Mouse (Mus musculus) CH12.LX (cell line): ENCODE measurements around the gene Prdx1. TPM values are rescaled to one million over a fixed set of nuclear protein-coding genes. Genes with fewer than 3 reads are reported as not detected.
"Not testable (repeated sequence)": the region's sequence is repeated elsewhere in the genome, so short reads cannot be mapped to it uniquely, and the experiment has no call there.

Source experiments
- DNase-seq: peaks from one replicate; pipeline ENCODE4 v3.0.0-alpha.2; 2013; ENCODE audit errors: extremely low read depth
- H3K27ac ChIP-seq: 2 replicates; pipeline ENCODE4 v1.5.1; 2012; ENCODE audit warnings: low read depth, mild to moderate bottlenecking, control low read depth, moderate library complexity; ENCODE audit not compliant: insufficient read depth
- H3K27me3 ChIP-seq: replicated peaks from 2 replicates; pipeline ENCODE3; 2012; ENCODE audit warnings: inconsistent platforms
- H3K36me3 ChIP-seq, 2 experiments: replicated peaks in 1 of 2; 2 replicates each; pipeline versions ENCODE3 to v1.6.1; 2012; ENCODE audit warnings: inconsistent platforms in 1 of 2, low read length in 1 of 2, mild to moderate bottlenecking in 1 of 2, mixed read lengths in 1 of 2, moderate library complexity in 1 of 2; ENCODE audit not compliant: control insufficient read depth in 1 of 2, insufficient read depth in 1 of 2
- H3K4me1 ChIP-seq, 2 experiments: 2 replicates each; pipeline ENCODE4 v1.6.1; 2012; ENCODE audit warnings: inconsistent platforms in 1 of 2, moderate library complexity in 1 of 2; ENCODE audit not compliant: insufficient read depth in 2 of 2, control insufficient read depth in 1 of 2
- H3K4me2 ChIP-seq: 2 replicates; pipeline ENCODE4 v1.6.1; 2012; ENCODE audit warnings: low read depth, mild to moderate bottlenecking, control low read depth; ENCODE audit not compliant: poor library complexity, insufficient read depth, severe bottlenecking
- H3K4me3 ChIP-seq, 3 experiments: fragments of 150-350 bp in 1 of 3; sonication (generic) in 1 of 3; replicated peaks in 1 of 3; 2 replicates each; pipeline versions ENCODE3 to v1.5.1; 2011 to 2012; ENCODE audit warnings: low read depth in 2 of 3, low read length in 2 of 3, mild to moderate bottlenecking in 2 of 3, moderate library complexity in 2 of 3, control low read depth in 1 of 3, improper control_type of control experiment in 1 of 3, inconsistent platforms in 1 of 3, mixed read lengths in 1 of 3; ENCODE audit not compliant: poor library complexity in 1 of 3
- H3K79me2 ChIP-seq: replicated peaks from 2 replicates; pipeline ENCODE4 v1.6.1; 2012; ENCODE audit warnings: mild to moderate bottlenecking, moderate library complexity; ENCODE audit not compliant: control insufficient read depth, poor library complexity, insufficient read depth, severe bottlenecking; ENCODE audit errors: extremely low read depth
- H3K9ac ChIP-seq: 2 replicates; pipeline ENCODE4 v1.6.1; 2012; ENCODE audit warnings: low read depth, mild to moderate bottlenecking, control low read depth, moderate library complexity; ENCODE audit not compliant: insufficient read depth
- H3K9me3 ChIP-seq: replicated peaks from 2 replicates; pipeline ENCODE3; 2012; ENCODE audit warnings: low read length, inconsistent platforms, mixed read lengths
- BHLHE40 ChIP-seq: IDR thresholded peaks from 2 replicates; pipeline ENCODE4 v1.6.1; 2011; ENCODE audit warnings: mild to moderate bottlenecking, low read depth, low read length, improper control_type of control experiment
- E2F4 ChIP-seq: IDR thresholded peaks from 2 replicates; pipeline ENCODE4 v1.6.1; 2011; ENCODE audit warnings: low read depth, low read length, improper control_type of control experiment; ENCODE audit not compliant: insufficient replicate concordance
- ELF1 ChIP-seq: IDR thresholded peaks from 2 replicates; pipeline ENCODE4 v1.6.1; 2014; ENCODE audit warnings: low read depth, mild to moderate bottlenecking, inconsistent platforms, low read length, improper control_type of control experiment
- ETS1 ChIP-seq: conservative IDR thresholded peaks from 2 replicates; pipeline ENCODE4 v1.6.1; 2012; ENCODE audit warnings: low read depth, mild to moderate bottlenecking, inconsistent platforms, low read length, improper control_type of control experiment, moderate library complexity
- GABPA ChIP-seq: IDR thresholded peaks from 2 replicates; pipeline ENCODE4 v1.6.1; 2012; ENCODE audit warnings: low read depth, low read length, improper control_type of control experiment, inconsistent platforms; ENCODE audit not compliant: insufficient replicate concordance
- IRF4 ChIP-seq: IDR thresholded peaks from 2 replicates; pipeline ENCODE4 v1.6.1; 2014; ENCODE audit warnings: low read depth, mild to moderate bottlenecking, inconsistent platforms, low read length, improper control_type of control experiment
- JUND ChIP-seq: conservative IDR thresholded peaks from 2 replicates; pipeline ENCODE4 v1.6.1; 2011; ENCODE audit warnings: low read depth, low read length, improper control_type of control experiment
- KAT2A ChIP-seq: IDR thresholded peaks from 2 replicates; pipeline ENCODE4 v1.6.1; 2012; ENCODE audit warnings: low read length, improper control_type of control experiment, inconsistent platforms; ENCODE audit not compliant: insufficient replicate concordance
- MEF2A ChIP-seq: IDR thresholded peaks from 2 replicates; pipeline ENCODE4 v1.6.1; 2014; ENCODE audit warnings: low read depth, mild to moderate bottlenecking, inconsistent platforms, low read length, improper control_type of control experiment, borderline replicate concordance
- MXI1 ChIP-seq: IDR thresholded peaks from 2 replicates; pipeline ENCODE4 v1.6.1; 2011; ENCODE audit warnings: mild to moderate bottlenecking, low read depth, low read length, improper control_type of control experiment
- PAX5 ChIP-seq: IDR thresholded peaks from 2 replicates; pipeline ENCODE4 v1.6.1; 2012; ENCODE audit warnings: low read length, inconsistent platforms, mixed read lengths
- RAD21 ChIP-seq: IDR thresholded peaks from 2 replicates; pipeline ENCODE4 v1.6.1; 2011; ENCODE audit warnings: low read depth, mild to moderate bottlenecking, low read length, improper control_type of control experiment, moderate library complexity
- TBP ChIP-seq: conservative IDR thresholded peaks from 2 replicates; pipeline ENCODE4 v1.6.1; 2011; ENCODE audit warnings: low read depth, low read length, improper control_type of control experiment
- USF1 ChIP-seq: IDR thresholded peaks from 2 replicates; pipeline ENCODE4 v1.6.1; 2014; ENCODE audit warnings: low read depth, mild to moderate bottlenecking, inconsistent platforms, low read length, improper control_type of control experiment
- ZC3H11A ChIP-seq: IDR thresholded peaks from 2 replicates; pipeline ENCODE4 v1.6.1; 2012; ENCODE audit warnings: low read depth, mild to moderate bottlenecking, inconsistent platforms, low read length, improper control_type of control experiment
- ZKSCAN1 ChIP-seq: IDR thresholded peaks from 2 replicates; pipeline ENCODE4 v1.6.1; 2012; ENCODE audit warnings: low read depth, inconsistent platforms, low read length, improper control_type of control experiment, borderline replicate concordance
- dilution Hi-C: fragments of 300-500 bp; cut with MboI; formaldehyde crosslinking; loops from 2 replicates; pipeline ENCODE4 v1.14.3; 2020; ENCODE audit warnings: low sequenced_read_pairs; ENCODE audit not compliant: extremely low pct_unique_long_range_greater_than_20kb, extremely low pct_ligation_motif_present
- in situ Hi-C: fragments of 300-500 bp; cut with MboI; formaldehyde crosslinking; loops from 3 replicates; pipeline ENCODE4 v1.14.3; 2019; ENCODE audit warnings: low sequenced_read_pairs, low pct_ligation_motif_present, low pct_unique_long_range_greater_than_20kb, mixed read lengths
- polyA plus RNA-seq: library from polyadenylated mRNA; unstranded; fragments of >175 nt; gene quantifications from 2 replicates; pipeline ENCODE4 v1.2.1, GENCODE M21; 2012; ENCODE audit warnings: low read depth; ENCODE audit not compliant: insufficient read length
- total RNA-seq, 2 experiments: library from RNA; depleted of rRNA; stranded (reverse); fragments of 300-350 nt in 1 of 2; fragments of >200 nt in 1 of 2; gene quantifications; 2 replicates each; pipeline ENCODE4 v1.2.3; 2012 to 2014

Prdx1 gene
- total and polyA plus RNA-seq, 3 experiments = 269 to 1,274 (median 934) TPM

DNA sequence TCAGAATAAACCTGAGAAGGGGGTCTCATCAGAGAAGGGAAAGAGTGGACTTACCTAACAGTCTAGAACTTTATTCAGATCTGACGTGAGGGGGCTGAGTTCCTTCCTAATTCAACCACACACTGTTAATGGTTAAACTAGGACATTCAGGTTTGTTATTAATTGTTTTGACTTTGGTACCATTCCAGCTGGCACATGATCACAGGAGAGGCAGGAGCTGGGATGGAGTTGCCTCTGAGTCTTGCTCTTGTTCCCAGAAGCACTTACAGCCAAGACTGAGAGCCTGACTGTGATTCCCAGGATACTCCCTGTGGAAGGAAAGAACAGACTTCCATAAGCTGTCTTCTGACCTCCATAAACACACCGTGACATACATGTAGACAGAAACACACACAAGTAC, 25.9 kb upstream of the Prdx1 start:
- no peaks in the 10 kb centered on the region for H3K9me3 ChIP-seq

DNA sequence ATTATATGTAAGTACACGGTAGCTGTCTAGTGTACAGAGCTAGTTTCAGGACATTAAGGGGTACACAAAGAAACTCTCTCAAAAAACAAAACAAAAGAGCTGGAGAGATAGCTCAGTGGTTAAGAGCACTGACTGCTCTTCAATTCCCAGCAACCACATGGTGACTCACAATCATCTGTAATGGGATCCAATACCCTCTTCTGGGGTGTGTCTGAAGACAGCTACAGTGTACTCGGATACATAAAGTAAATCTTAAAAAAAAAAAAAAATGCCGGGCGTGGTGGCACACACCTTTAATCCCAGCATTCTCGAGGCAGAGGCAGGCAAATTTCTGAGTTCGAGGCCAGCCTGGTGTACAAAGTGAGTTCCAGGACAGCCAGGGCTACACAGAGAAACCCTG, 25.4 kb upstream of the Prdx1 start:
- in situ Hi-C loops, H3K4me2 ChIP-seq, dilution Hi-C loops, H3K27me3 ChIP-seq, H3K9me3 ChIP-seq, DNase-seq, H3K4me3 ChIP-seq, H3K36me3 ChIP-seq, H3K9ac ChIP-seq, H3K79me2 ChIP-seq, H3K27ac ChIP-seq: not testable (repeated sequence)
- H3K4me1 ChIP-seq = peaks cover 3 to 15% of the 10 kb centered on the region in 2 experiments; a peak in 3 of 4 replicates

More for the DNA sequence above, 25.9 kb upstream of the Prdx1 start:
- Histone ChIP-seq H3K27me3 (no peaks in the 10 kb centered on the region), H3K27ac (no peak overlapping the region), H3K9ac (no peak overlapping the region), H3K4me1 (peaks cover 3 to 17% of the 10 kb centered on the region in 2 experiments; a peak in 3 of 4 replicates), H3K4me3 (no peak overlapping the region), H3K79me2 (no peaks in the 10 kb centered on the region), H3K36me3 (no peaks in the 10 kb centered on the region), H3K4me2 (no peak overlapping the region)
- TF ChIP-seq USF1 (no peak), MXI1 (no peak), E2F4 (no peak), JUND (no peak), TBP (no peak), KAT2A (no peak), IRF4 (no peak), RAD21 (no peak), ZC3H11A (no peak), BHLHE40 (no peak), ETS1 (no peak), PAX5 (no peak), ZKSCAN1 (no peak), MEF2A (no peak), ELF1 (no peak), GABPA (no peak)
- no peak for DNase-seq
- dilution Hi-C loops (no loop called here), in situ Hi-C loops (no loop called here)
